Mouse (Mus musculus) forebrain, embryonic 11.5 days (tissue): ENCODE measurements at regions not wholly inside any gene's neighbourhood (a gene's known extent, or its start where the extent isn't known, plus 50 kb on each side); places are given as distances from the start of the nearest gene placed in this dataset.

Experiments used
- ATAC-seq: fragments of 200-750 bp; cut with Nextera tagmentation; replicated peaks from 2 replicates; pipeline ENCODE4 v1.8.0; 2017; ENCODE audit warnings: moderate TSS enrichment; ENCODE audit not compliant: low FRiP score
- DNase-seq: peaks from one replicate; pipeline ENCODE4 v3.0.0-alpha.2; 2017; ENCODE audit warnings: low spot score
- H3K27ac ChIP-seq: fragments of 300-500 bp; sonication (generic); 2 replicates; pipeline ENCODE4 v1.5.1; 2014; ENCODE audit warnings: low read depth, low read length
- H3K27me3 ChIP-seq: fragments of 300-500 bp; sonication (generic); 2 replicates; pipeline ENCODE4 v1.6.1; 2014; ENCODE audit warnings: mild to moderate bottlenecking, low read length, mixed read lengths; ENCODE audit not compliant: control insufficient read depth, insufficient read depth
- H3K36me3 ChIP-seq: fragments of 300-500 bp; sonication (generic); 2 replicates; pipeline ENCODE4 v1.6.1; 2014; ENCODE audit warnings: mild to moderate bottlenecking, low read length, moderate library complexity, mixed read lengths; ENCODE audit not compliant: control insufficient read depth, insufficient read depth
- H3K4me1 ChIP-seq: fragments of 300-500 bp; sonication (generic); replicated peaks from 2 replicates; pipeline ENCODE4 v1.6.1; 2014; ENCODE audit warnings: low read length, mixed read lengths; ENCODE audit not compliant: control insufficient read depth, insufficient read depth
- H3K4me2 ChIP-seq: fragments of 300-500 bp; sonication (generic); 2 replicates; pipeline ENCODE4 v1.6.1; 2014; ENCODE audit warnings: low read depth, mild to moderate bottlenecking, low read length, moderate library complexity, mixed read lengths; ENCODE audit not compliant: severe bottlenecking
- H3K4me3 ChIP-seq: fragments of 300-500 bp; sonication (generic); 2 replicates; pipeline ENCODE4 v1.5.1; 2014; ENCODE audit warnings: low read depth, low read length
- H3K9ac ChIP-seq: fragments of 300-500 bp; sonication (generic); 2 replicates; pipeline ENCODE4 v1.6.1; 2014; ENCODE audit warnings: low read length
- H3K9me3 ChIP-seq: fragments of 300-500 bp; sonication (generic); 2 replicates; pipeline ENCODE4 v1.6.1; 2016; ENCODE audit warnings: low read length, mixed read lengths; ENCODE audit not compliant: control insufficient read depth
- WGBS: fragments of 180-500 bp; shearing (Covaris S2); extraction: QIAGEN DNeasy Blood & Tissue Kit; methylation state at CpG from one replicate; pipeline ENCODE4 v1.1.7; 2014; 5-methylcytosine and 5-hydroxymethylcytosine counted together

DNA sequence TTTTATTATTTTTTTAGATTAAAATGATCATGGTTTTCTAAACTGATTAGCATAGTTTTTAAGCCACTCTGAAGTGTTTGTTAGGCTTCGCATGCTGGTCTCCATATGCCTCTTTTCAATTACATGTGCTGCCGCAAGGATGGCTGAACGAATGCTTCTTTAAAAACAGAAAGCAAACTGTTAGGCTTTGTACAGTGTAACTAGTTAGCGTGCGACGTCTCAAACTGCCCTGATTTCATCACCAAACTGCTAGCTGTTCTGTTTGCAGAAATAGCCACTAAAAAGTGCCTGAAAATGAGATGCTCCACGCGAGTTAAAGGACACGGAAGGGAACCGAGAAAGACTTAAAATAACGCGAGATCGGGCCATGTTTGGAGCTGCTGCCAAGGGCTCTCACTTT, 185.4 kb upstream of the Gk2 start:
- no peaks in the 10 kb centered on the region for H3K4me1 ChIP-seq
- H3K36me3 ChIP-seq: no peaks in the 10 kb centered on the region
- no peak for DNase-seq
- WGBS: 89% methylated on average over 13 of the region's 13 CpGs
- H3K4me2 ChIP-seq: no peak overlapping the region
- H3K27ac ChIP-seq: no peak overlapping the region
- no peaks in the 10 kb centered on the region for H3K27me3 ChIP-seq
- no peak overlapping the region for H3K4me3 ChIP-seq
- H3K9me3 ChIP-seq: no peaks in the 10 kb centered on the region
- no peak for ATAC-seq
- no peak overlapping the region for H3K9ac ChIP-seq

DNA sequence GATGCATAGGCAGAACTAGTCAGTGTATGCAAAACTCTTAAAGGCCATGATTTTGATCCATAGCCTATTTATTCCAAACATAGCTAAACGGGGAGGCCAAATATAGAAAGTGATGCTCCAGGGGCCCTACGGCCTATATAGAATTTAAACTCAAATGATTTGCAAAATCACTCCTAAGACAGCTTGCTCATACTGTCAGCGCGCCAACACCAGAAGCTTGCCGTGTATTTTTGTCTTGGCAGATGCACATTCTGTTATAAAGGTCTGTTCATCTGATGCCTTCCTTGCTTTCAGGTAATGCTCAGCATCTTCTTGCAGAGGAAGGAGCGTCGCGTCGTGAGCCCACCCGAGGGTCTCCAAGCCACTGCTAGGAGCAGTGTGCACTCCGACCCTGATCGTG, 184.8 kb upstream of the Gk2 start:
- ATAC-seq: no peak

DNA sequence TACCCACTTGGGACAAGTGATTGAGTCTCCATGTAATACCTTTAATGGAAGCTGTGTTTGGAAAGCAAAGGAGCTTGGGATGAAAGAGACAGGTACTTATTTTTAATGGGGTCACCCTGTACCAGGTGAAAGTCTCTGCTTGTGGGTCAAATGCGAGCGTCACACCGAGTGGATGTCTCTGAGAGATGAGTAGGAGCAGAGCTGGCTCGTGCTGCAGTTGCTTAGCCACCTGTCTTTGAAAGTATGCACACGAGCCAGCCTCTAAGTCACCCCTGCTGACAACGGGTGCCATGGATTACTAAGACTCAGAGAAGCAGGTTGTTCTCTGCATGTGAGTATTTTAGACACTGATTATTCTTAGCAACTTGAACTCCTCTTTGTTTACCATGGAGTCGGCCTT, 179.5 kb upstream of the Gk2 start:
- WGBS: 72% methylated on average over 7 of the region's 7 CpGs
- H3K4me3 ChIP-seq: no peak overlapping the region
- no peaks in the 10 kb centered on the region for H3K36me3 ChIP-seq
- no peaks in the 10 kb centered on the region for H3K9me3 ChIP-seq
- no peak for ATAC-seq
- no peak overlapping the region for H3K9ac ChIP-seq
- H3K27me3 ChIP-seq: no peaks in the 10 kb centered on the region
- no peak overlapping the region for H3K27ac ChIP-seq
- DNase-seq: no peak
- H3K4me2 ChIP-seq: no peak overlapping the region
- H3K4me1 ChIP-seq: no peaks in the 10 kb centered on the region

More for the DNA sequence above, 184.8 kb upstream of the Gk2 start:
- Histone ChIP-seq H3K4me2 (no peak overlapping the region), H3K36me3 (no peaks in the 10 kb centered on the region), H3K9me3 (no peaks in the 10 kb centered on the region), H3K27ac (no peak overlapping the region), H3K27me3 (no peaks in the 10 kb centered on the region), H3K4me1 (no peaks in the 10 kb centered on the region), H3K4me3 (no peak overlapping the region), H3K9ac (no peak overlapping the region)
- 97% methylated on average over 12 of the region's 12 CpGs for WGBS
- no peak for DNase-seq

DNA sequence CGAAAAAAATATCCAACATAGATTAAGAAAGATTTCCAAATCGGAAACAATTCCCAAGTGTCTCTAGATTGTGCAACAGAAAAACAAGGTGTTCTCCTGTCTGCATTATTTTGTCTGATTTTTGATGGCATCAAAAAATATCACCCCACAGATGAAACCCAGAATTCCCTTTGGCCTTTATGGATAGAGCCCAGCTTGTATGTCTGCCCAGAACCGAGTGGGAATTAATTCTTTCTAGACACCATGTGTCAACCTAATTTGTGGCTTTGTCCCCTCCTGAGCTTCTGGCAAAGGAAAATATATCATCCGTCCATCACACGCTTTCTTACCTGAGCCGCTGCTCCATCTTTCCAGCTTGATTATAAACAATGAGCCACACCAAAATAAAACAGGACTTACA, 176.9 kb upstream of the Gk2 start:
- no peaks in the 10 kb centered on the region for H3K27me3 ChIP-seq
- ATAC-seq (no peak), DNase-seq (no peak)

DNA sequence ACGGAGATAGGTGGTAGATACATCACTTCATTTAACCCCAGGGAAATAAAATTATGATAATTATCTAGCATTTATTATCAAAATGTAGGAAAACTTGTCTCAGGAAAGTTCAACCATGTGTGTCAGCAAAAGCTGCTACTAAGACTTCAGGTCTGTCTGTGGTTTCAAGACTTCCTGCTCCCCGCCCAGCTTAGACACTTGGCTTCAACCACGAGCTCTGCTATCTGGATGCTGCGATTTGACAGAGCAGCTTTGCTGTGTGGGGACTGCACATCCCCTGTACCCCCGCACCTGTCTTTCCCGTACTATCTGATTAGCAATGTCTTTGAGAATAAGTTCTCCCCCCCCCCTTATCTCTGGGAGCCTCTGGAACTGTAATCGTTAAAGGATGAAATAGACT, 176.0 kb upstream of the Gk2 start:
- no peaks in the 10 kb centered on the region for H3K9me3 ChIP-seq
- DNase-seq: no peak
- H3K4me1 ChIP-seq: no peaks in the 10 kb centered on the region
- ATAC-seq: no peak
- no peak overlapping the region for H3K4me3 ChIP-seq
- no peak overlapping the region for H3K9ac ChIP-seq
- H3K36me3 ChIP-seq: no peaks in the 10 kb centered on the region
- WGBS: 88% methylated on average over 7 of the region's 7 CpGs
- no peaks in the 10 kb centered on the region for H3K27me3 ChIP-seq
- H3K27ac ChIP-seq: no peak overlapping the region
- H3K4me2 ChIP-seq: no peak overlapping the region

More for the DNA sequence above, 176.9 kb upstream of the Gk2 start:
- Histone ChIP-seq H3K9me3 (no peaks in the 10 kb centered on the region), H3K27ac (no peak overlapping the region), H3K4me2 (no peak overlapping the region), H3K9ac (no peak overlapping the region), H3K36me3 (no peaks in the 10 kb centered on the region), H3K4me1 (no peaks in the 10 kb centered on the region), H3K4me3 (no peak overlapping the region)
- 92% methylated on average over 6 of the region's 6 CpGs for WGBS

DNA sequence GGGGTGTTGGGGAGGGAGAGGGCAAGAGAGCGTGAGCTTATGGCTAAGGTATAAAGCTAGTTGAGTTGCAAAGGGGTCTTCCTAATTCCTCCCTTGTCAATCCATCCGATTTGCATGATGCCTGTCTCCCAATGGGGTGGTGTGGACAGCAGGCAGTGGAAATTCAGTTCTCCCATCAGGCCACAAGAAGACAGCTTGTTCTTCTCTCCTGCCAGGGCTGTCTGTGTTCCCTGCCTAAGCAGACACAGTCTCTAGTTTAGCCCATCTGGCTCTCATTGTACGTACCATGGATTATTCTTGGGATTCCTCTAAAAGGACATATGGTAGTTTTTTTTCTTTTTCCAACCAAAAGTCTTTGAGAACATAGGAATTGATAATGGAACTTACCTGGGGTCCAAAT, 168.4 kb upstream of the Gk2 start:
- no peak overlapping the region for H3K4me3 ChIP-seq
- no peak overlapping the region for H3K27ac ChIP-seq
- 86% methylated on average over 3 of the region's 3 CpGs for WGBS
- H3K9me3 ChIP-seq: no peaks in the 10 kb centered on the region
- no peaks in the 10 kb centered on the region for H3K36me3 ChIP-seq
- H3K9ac ChIP-seq: no peak overlapping the region
- H3K4me2 ChIP-seq: no peak overlapping the region
- H3K4me1 ChIP-seq: no peaks in the 10 kb centered on the region
- ATAC-seq (no peak), DNase-seq (no peak)
- H3K27me3 ChIP-seq: no peaks in the 10 kb centered on the region

DNA sequence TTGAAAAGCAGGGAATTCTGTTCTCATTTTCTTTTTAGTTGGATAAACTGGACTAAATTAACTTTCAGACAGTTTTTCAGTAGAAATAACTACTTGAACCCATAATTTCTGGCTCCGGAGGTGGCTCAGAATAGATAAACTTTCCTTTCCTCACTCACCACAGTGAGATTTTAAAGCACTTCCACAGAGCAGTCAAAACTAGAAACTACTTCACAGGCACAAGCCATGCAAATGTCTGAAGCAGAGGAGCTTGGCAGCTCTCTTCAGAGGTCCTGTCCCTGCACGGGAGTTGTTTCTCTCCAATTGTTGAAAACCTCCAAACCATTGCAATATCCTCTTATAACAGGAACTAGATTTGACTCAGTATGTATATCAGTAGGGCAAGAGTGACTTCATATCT, 163.1 kb upstream of the Gk2 start:
- H3K4me2 ChIP-seq: no peak overlapping the region
- no peak overlapping the region for H3K27ac ChIP-seq
- no peak overlapping the region for H3K9ac ChIP-seq
- ATAC-seq (no peak), DNase-seq (no peak)
- H3K36me3 ChIP-seq: no peaks in the 10 kb centered on the region
- 95% methylated on average over 2 of the region's 2 CpGs for WGBS
- no peaks in the 10 kb centered on the region for H3K27me3 ChIP-seq
- no peaks in the 10 kb centered on the region for H3K4me1 ChIP-seq
- H3K4me3 ChIP-seq: no peak overlapping the region
- no peaks in the 10 kb centered on the region for H3K9me3 ChIP-seq

DNA sequence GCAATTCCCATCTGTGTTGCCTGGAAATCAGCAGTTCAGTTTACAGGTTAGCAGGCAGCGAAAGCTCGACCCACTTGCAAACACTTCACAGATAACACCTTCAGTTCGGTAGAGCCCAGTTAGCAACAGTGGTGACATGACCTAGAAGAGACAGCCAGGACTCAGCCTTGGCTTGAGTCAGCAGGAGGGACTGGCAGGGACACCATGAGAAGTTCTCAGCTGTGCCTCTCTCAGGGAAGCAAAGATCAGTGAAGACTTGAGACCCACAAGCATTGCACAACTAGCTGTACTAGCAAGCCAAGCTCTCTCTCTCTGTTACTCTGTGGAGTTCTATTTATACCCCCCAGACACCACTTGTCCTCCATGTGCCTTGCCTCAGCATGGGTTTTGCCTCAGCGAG, 161.6 kb upstream of the Gk2 start:
- WGBS: 92% methylated on average over 4 of the region's 4 CpGs
- Histone ChIP-seq H3K27ac (no peak overlapping the region), H3K4me2 (no peak overlapping the region), H3K36me3 (no peaks in the 10 kb centered on the region), H3K4me3 (no peak overlapping the region), H3K9me3 (no peaks in the 10 kb centered on the region), H3K27me3 (no peaks in the 10 kb centered on the region), H3K9ac (no peak overlapping the region), H3K4me1 (no peaks in the 10 kb centered on the region)
- no peak for ATAC-seq
- no peak for DNase-seq

DNA sequence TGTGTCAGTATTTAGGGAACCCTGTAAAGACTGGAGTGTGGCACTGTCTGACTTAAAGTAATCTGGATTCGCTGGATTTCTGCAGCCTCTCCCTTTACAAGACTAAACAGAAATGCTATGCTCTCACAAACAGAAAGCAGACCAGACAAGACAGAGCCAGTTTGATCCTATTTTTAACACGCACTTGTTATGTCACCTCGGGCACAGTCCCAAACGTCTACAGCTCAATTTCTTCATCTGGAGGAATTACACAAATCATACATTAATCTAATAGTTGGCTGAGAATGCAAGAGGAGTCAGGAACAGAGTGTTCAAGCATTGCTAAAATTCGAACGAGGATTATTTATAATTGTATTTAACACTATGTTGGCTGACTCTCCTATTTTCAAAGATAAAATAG, 145.4 kb upstream of the Gk2 start:
- H3K9me3 ChIP-seq: no peaks in the 10 kb centered on the region
- ATAC-seq: no peak
- H3K9ac ChIP-seq: no peak overlapping the region
- no peaks in the 10 kb centered on the region for H3K36me3 ChIP-seq
- WGBS: 90% methylated on average over 6 of the region's 6 CpGs
- H3K27me3 ChIP-seq: no peaks in the 10 kb centered on the region
- H3K4me1 ChIP-seq: no peaks in the 10 kb centered on the region
- H3K4me3 ChIP-seq: no peak overlapping the region
- H3K27ac ChIP-seq: no peak overlapping the region
- DNase-seq: no peak
- no peak overlapping the region for H3K4me2 ChIP-seq
